Mouse (Mus musculus) megakaryocyte, adult 5-6 weeks (primary cell): ENCODE measurements around the gene Ly6g6f. TPM values are rescaled to one million over a fixed set of nuclear protein-coding genes. Genes with fewer than 3 reads are reported as not detected.
"Not testable (repeated sequence)": the region's sequence is repeated elsewhere in the genome, so short reads cannot be mapped to it uniquely, and the experiment has no call there.

Source experiments
- ATAC-seq: 2 replicates; pipeline ENCODE4 v1.8.0; 2016; ENCODE audit warnings: mild to moderate bottlenecking, inconsistent platforms; ENCODE audit not compliant: poor library complexity, severe bottlenecking
- total RNA-seq, 2 experiments: library from RNA; stranded (forward) in 1 of 2; stranded (reverse) in 1 of 2; fragments of 153-499, 151-499 nt in 1 of 2; fragments of 221-1000, 200-1000 nt in 1 of 2; gene quantifications; 2 replicates each; pipeline versions ENCODE4 v1.2.3 to v1.2.4; 2015 to 2017

Gene Ly6g6f
- not detected in 2 replicates for total RNA-seq (2015)
- not detected in 2 replicates for total RNA-seq (2017)

DNA sequence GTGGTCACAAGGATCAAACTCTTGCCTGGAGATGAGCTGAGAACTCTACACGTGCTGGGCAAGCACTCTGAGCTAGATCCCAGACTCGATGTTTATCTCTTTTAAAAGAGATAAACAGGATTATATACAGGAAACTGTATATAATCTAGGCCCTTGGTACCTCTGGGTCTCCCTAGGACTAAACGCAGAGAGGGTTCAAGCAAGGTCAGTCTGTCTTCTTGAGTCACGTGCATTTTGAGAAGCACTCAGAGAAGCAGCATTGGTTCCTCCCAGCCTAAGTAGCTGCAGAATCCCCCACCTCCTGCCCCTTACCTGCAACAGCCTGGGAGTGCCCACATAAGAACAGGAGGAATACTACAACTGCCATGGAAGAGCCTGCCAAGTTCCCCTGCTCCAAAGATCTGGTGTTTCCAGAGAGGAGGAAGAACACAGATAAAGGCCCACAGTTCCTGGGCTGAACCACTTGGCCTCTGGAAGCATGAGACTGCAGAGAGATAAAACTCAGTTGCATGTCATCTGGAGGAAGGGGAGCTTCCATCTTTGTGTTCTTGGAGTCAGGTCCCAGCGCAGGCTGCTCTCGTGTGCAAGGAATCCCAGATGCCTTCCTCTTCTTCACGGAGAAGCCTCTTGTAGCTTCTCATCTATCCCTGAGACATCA, at the start of gene Ly6g6f:
TSS of gene Ly6g6f (minus strand) at position 403 of the 658 bp plus-strand sequence.
- no peak for ATAC-seq

DNA sequence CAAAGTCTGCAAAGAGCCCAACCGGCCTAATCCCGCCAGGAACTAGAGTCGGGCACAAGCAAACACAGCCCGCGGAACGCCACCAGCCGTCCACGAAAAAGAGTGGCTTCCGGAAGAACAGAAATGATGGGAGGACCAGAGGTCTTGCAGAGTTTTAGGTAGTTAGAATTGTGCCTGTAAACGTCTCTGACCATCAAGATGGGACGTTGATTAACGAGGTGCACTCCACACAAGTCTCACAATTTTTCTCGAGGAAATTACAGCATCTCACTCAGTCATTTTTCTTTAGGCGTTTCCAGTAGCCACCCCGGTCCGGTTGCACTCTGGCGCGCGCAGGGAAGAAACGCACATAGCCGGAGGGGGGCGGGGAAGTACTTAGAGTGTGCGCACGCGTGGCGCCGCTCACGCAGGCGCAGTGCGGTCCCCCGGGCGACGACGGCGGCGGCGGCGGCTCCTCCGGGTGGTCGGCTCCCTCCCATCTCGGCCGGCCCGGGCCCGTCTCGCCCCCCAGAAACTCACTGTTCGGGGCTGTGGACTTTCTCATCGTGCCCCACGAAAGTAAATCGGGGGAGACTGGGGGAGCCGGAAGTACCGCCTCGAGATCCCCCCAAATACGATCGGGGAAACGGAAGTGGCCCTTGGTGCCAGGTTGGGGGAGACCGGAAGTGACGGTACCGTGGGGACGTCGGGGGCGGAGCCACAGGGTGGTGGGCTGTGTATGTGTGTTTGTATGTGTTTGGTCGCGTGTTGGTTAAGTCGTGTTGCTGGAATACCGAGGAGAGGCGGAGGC, 49.6 kb upstream of the Ly6g6f start, which contains the start of gene Bag6:
TSS of gene Bag6 (plus strand) at position 378 of the 790 bp plus-strand sequence.
- peak; percentile 88 for ATAC-seq

DNA sequence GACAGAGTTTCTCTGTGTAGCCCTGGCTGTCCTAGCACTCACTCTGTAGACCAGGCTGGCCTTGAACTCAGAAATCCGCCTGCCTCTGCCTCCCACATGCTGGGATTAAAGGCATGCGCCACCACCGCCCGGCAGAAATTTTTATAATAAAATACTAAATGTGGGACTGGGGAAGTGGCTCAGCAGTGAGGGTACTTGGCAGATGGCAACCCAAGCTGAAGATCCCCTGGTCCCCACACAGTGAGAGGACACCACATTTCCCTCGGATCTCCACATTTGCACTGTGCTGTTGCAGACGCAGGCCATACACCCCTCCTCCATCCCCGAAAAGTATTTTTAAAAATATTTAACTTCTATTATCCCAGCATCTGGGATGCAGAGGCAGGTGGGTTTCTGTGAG, 48.1 kb upstream of the Ly6g6f start:
- ATAC-seq = no peak

DNA sequence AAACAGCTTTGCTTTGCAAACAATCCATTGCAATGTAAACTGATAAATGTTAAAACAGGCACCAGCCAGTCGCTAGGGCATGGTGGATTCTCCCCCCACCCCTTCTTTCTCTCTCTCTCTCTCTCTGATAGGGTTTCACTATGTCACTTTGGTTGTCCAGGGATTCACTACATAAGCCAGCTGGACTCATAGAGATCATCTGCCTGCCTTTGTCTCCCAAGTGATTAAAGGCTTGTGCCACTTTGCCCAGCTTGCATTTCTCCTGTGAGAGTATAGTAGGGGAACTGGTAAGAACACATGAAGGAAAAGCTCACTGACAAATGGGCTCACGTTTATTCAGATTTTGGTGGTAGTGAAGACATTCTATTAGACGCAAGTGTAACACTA, 46.8 kb upstream of the Ly6g6f start:
- ATAC-seq = no peak

DNA sequence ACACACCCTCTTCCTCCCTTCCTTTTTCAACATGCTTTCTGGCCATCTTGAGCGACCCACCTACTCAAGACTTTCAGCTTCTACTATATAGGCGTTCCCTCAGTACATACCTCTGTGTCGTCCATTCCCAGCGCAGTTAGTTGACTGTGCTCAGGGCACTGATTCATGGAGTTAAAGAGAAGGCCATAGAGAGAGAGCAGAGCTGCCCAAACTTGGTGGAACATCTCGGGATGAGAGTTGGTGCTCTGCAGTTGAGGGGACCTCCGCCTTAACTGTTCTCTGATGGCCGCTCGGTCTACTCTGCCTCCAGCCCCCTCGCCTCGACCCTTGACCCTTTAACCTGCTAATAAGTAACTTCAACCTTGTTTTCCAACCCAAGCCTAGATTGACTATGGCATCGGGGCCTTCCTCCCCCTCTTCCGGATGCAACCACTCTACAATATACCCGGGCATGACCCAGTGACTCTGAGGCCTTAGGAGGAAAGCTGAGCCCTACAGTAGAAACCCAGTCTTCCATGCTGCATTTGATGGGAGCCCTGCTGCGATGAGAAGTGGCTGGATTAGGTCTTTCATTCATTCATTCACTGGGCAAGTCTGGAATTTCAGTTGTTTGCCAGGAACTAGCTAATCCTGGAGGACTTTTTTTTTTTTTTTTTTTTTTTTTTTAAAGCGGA, 46.2 kb upstream of the Ly6g6f start, which contains the start of gene Apom:
TSS of gene Apom (minus strand) at position 551 of the 674 bp plus-strand sequence.
- ATAC-seq = no peak

DNA sequence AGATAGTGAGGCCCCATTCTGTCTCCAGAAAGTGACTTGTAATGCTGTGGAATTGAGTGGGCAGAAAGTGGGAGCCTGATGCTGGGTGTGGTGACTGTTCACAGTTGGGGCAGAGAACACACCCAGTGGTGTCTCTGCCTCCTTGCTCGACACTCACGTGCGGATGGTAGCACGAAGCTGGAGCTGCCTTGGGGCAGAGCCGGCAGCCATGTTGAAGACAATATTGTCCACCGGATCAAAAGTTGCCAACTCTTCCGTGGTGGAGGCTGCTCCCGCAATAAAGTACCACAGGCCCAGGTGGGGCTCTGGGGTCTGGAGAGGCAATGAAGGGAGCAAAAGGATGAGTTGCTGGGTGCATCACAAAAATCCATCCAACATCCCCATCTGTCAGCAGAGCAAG, 45.6 kb upstream of the Ly6g6f start:
- no peak for ATAC-seq

DNA sequence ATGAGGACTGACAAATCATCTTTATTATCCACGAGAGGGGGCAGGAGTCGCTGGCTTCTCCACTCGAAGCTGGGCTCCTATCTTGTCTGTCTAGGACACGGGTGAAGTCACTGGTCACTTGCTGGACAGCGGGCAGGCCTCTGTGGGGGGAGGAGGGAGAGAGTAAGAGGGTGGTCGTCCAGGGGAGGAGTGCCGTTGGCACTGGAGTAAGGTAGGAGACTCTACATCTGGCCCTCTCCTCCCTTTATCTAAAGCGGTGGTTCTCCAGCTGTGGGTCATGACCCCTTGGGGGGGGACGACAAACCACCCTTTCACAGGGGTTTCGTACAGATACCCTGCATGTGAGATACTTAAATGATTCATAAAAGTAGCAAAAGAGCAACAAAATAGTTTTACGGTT, 43.6 kb upstream of the Ly6g6f start:
- no peak for ATAC-seq

DNA sequence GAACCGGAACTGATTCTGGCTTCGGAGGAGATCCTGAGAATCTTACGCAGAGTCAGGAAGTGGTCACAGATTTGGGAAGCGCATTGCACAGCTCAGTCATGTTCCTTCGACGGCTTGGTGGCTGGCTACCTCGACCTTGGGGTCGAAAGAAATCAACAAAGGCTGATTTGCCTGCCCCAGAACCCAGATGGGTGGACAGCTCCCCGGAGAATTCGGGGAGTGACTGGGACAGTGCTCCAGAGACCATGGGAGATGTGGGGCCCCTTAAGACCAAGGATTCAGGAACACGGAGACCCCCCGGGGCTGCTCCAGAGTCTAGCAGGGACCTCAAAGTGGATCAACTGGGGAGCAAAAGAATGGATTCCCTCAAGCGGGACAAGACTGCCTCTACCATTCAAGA, 41.6 kb upstream of the Ly6g6f start:
- ATAC-seq = peak; percentile 14; the same call in 1 of the 2 replicates

DNA sequence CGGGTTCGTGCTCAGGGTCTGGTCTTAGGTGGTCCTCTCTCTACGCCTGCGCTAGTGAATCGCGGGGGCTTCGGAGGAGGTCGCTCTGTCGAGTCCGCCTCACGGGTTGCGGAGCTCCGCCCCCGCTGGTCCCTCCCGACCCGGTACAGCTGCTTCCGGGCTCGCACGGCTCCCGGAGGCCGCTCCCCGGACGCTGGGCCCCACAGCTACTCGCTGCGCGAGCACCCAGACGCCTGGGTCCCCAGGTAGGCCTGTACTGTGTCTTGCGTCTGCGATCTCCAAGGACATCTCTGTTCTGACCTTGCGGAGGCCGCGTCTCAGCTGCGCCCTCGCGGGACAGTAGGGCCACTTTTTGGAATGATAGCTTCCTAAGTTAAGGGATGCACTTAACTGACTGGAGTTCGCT, 40.8 kb upstream of the Ly6g6f start, which contains the start of gene D17H6S53E:
TSS of gene D17H6S53E (plus strand) at position 168 of the 406 bp plus-strand sequence.
- ATAC-seq = peak; percentile 65

DNA sequence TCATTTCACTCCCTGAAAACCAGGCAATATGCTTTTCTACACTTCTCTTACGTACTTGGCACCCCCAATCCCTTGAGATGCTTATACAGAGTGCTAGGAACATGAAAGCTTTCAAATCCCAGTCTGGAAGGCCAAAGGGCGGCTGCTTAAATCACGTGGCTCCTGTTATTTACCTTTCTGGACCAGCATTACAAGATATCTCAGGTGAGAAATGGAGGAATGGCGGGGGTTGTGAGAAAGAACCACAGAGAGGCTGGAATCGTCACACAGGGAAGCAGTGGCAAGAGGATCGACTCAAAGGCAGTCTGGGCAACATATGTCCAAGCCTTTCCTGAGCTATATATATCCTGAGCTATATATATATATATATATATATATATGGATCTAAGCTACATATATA, 40.2 kb upstream of the Ly6g6f start:
- ATAC-seq = no peak

DNA sequence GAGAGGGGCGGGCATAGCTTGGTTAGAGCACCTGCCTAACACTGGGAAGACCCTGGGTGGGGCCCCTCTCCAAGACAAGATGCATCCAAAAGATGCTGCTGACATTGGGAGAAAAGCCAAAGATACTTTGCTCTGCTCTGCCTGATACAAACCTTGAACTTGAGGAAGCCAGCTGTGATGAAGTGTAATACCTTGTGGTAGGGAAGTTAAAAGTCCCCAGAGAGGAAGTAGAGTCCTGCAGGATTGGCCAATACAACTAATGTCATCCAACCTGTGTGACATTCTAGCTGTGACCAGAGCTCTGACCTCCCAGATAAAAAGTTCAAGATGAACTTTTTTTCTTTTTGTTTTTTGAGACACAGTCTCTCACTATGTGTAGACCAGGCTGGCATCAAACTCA, 39.7 kb upstream of the Ly6g6f start:
- peak; percentile 42 for ATAC-seq

DNA sequence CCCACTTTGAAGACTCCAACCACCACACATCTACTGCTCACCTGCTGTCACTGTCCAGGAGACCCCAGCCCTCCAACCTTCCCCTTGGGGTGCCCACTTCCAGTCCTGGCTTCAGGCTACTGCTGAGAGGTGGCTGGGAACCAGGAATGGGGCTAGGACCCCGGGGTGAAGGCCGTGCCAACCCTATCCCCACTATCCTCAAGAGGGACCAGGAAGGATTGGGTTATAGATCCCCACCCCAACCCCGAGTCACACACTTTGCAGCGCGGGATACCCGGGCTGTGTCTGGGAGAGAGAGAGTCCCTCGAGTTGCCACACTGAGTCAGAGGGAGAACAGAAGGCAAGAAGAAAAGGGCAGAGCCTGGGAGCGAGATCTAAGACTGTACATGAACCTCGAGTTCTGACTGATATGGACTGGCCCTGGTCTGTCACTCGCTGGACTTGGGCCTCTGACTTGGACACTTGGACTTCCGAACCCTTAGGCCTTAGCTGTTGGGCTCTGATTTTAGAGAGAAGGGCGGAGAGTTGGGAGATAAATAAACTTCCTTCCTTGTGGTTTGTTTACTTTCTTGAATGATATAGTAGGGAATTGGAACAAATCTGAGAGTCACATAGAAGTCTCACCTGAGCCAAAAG, 39.0 kb upstream of the Ly6g6f start:
- ATAC-seq = not testable (repeated sequence)

DNA sequence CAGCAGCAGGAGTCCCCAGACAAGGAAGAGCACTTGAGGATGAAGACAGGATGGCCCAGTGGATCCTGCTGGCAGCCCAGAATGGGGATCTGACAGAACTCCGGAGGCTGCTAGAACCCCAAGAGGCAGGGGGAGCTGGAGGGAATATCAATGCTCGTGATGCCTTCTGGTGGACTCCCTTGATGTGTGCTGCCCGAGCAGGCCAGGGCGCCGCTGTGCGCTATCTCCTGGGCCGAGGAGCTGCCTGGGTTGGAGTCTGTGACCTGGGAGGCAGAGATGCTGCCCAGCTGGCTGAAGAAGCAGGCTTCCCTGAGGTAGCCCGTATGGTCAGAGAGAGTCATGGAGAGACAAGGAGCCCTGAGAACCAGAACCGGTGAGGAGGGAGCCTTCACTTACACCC, 37.9 kb upstream of the Ly6g6f start:
- ATAC-seq = not testable (repeated sequence)

DNA sequence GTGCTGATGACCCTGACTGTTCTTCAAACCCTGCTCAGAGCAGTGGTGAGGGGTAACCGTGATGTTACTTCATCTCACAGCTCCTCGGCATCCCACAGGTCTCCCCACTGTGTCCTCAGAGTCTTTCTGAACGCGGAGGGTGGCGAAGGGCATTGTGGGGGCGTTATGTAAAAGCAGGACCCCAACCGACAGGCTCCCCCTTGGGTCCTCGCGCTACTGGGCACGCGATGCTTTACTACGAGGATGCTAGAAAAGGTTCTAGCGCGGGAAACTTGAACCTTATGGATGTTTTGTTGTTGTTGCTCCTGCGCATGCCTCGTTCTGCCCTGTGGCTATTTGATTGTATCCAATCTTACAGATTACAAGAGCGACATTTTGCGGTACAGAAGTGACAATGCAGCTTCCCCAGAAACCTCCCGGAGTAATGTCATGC, 36.5 kb upstream of the Ly6g6f start, which contains the start of gene Csnk2b:
TSS of gene Csnk2b (minus strand) at position 183 of the 433 bp plus-strand sequence.
- no peak for ATAC-seq

DNA sequence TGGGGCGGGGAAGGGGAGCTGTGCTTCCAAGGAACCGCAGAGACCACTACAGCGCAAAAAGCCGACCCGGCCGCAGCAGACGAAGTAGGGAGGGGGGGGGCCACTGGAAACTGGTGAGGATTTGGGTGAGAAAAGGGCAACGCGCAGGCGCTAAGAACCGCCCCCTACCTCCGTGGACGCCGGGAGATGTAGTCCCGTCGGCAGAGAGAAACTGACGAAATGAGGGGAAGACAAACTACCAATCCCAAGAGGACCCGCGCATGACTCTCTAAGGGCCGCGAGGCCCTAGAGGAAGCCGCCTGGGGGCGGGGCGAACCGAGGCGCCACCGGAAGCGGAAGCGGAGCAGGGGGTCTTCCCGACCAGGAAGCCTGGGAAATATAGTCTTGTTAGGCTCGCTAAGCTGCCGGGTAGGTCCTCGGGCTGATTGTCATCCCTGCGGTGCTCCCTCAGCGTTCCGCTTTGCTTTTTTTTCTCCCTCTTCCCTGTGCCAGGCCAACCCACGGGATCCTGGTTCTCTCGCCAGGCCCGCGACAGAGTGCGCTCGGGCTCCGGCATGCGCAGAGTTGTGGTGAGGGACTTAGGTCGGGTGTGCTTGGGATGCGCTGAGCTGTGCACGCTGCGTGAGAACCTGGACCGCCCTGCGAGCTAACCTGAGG, 35.9 kb upstream of the Ly6g6f start, which contains the start of gene Gpank1:
TSS of gene Gpank1 (plus strand) at position 313 of the 657 bp plus-strand sequence.
- ATAC-seq = peak; percentile 92

DNA sequence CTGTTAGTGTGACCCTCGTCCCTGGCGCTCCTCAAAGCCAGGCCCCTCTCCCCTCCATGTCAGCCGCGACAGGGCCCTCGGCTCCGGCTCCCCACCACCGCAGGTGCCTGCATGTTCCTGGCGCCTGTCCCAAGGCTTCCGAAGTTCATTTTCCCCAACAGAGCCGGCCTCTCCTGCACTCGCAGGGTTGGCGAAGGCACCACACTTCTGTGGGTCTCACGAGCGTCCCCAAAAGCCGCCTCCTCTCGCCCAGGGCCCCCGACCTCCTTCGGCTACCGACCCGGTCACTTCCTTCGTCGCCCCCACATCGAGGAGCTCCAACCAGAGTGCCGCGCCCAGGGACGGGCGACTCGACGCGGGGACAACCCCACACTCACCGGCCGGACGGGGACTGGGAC, 35.3 kb upstream of the Ly6g6f start:
- no peak for ATAC-seq

DNA sequence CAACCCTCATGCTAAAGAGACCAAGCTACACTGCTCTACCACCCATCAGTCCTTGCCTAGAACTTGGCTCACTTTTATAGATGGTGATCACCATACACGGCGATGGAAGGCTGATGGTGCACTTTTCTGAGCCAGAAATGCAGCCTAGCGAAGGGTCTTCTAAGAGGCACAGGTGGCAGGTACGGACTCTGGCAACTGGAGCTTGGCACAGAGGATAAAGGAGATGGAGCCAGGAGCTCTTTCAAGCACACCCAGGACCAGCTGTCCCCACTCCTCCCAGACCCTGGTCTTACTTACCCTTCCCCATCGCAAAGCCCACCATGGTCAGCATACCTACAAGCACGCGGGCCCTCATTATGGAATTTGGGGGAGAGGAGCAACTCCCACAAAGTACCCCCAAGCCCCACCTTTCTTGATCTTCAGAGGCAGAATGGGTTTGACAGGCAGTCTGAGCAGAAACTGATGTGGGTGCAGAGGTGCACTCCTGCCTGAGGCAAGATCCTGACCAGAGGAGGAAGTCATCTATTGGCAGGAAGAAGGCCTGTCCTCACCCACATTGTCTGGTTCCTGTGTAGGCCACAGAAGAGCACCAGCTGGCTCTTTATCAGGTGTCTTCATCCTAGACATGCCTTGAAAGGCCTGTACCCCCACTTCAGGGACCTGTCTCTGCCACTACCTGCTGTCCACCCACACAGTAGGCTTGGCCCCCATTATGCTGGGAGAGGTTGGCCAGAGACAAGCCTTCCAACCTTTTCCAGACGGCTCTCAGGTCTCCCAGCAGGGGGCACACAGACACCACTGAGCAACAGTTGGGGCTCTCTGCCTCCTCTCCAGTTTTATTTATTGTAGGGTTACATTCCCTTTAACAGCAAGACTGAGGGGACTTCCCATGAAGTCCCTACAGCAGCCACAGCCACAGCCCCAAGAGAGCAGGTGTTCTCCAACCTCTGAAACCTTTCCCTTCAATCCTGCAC, 29.9 kb upstream of the Ly6g6f start, which contains the start of gene Ly6g5b:
TSS of gene Ly6g5b (minus strand) at position 383 of the 974 bp plus-strand sequence.
- ATAC-seq = peak; percentile 90

DNA sequence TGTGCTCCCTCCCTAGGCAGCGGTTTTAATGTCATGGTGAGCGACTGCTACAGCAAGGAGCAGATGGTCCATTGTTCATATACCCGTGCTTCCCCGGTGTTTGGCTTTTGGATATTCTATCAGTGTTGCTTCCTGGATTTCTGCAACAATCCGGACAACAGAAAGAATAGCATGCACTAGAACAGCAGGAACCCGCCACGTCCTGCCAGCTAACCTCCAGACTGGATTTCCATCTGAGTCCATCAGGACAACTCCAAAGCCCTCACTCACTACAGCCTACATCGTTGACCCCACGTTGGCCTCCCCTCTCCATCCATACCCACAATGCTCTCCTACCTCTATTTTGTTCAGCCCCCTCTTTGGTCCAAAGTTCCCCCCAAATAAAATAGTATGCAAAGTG, 26.4 kb upstream of the Ly6g6f start:
- ATAC-seq = no peak

DNA sequence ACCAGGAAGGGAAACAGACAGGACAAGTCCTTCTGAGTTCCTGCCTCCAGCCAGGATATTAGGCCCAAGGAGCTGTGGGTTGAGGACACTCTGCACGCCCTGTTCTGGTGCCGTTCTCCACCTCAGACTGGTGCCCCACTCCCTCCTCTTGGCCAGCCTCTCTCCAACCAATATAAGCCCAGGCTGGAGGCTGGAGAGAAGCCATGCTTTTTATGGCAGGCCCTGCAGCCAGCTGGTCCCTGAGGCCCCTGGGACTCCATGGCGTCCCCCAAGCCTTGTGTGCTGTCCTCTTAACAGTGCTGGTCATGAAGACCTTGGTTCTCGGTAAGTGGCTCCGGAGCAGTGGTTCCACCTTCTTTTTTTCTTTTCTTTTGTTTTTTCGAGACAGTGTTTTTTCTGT, 22.7 kb upstream of the Ly6g6f start, which contains the start of gene Ly6g5c:
TSS of gene Ly6g5c (plus strand) at position 183 of the 400 bp plus-strand sequence.
- ATAC-seq = no peak
